Mouse (Mus musculus): ENCODE results near the gene Tbx10.

The Tbx10 gene

DNA sequence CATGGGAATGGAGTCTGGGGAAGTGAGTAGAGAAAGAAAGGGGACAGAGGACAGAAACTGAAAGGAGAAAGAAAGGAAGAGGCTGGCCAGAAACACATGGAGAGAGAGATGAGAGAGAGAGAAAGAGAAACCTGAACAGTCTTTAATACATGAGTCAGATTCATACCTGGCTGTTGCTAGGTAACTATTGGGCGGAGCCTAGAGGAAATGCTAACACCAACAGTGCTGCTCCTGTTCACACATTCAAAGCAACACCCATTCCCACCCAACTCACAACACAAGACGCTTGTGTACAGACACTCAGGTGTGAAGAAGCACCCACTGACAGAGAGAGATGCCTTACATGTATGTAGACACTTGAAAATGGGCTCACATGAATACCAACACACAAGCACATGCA is 16.7 kb upstream of the Tbx10 start:
- in situ Hi-C loops (cut with MboI): no loop called here

DNA sequence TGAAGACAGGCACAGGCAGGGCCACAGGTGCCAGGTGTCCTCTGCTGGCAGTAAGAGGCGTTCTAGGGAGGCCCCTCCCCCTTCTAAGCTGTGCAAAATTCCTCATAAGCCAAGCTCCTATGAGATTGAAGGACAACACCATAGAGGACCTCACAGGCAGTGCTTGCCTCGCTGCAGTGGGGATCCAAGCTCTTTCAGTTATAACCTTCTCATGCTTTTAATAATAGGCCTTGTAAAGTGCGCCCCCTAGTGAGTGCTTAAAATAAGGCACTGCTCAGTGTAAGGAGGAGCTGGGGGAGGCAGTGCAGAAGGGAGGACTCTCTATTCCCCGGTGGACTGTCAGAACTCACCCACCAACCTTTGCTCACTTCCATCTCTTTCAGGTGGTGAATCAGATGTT is 12.2 kb upstream of the Tbx10 start:
- in situ Hi-C loops (cut with MboI): no loop called here

DNA sequence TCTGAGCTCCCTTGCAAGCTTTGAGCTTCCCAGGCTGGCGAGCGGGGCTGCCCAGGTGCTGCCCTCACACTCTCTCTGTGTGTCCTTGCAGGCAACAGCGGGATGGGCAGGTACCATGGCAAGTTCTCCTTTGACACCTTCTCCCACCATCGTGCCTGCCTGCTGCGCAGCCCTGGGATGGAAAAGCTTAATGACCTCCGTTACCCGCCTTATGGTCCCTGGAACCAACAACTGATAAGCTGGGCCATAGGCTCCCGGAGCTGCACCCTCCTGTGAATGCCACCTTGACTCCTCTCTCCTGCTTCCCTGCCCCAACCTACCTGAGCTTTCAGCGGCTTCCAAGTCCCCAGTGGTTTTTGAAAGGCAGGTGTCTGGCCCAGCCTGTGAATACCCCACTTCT is 11.6 kb upstream of the Tbx10 start:
- in situ Hi-C loops (cut with MboI): no loop called here

DNA sequence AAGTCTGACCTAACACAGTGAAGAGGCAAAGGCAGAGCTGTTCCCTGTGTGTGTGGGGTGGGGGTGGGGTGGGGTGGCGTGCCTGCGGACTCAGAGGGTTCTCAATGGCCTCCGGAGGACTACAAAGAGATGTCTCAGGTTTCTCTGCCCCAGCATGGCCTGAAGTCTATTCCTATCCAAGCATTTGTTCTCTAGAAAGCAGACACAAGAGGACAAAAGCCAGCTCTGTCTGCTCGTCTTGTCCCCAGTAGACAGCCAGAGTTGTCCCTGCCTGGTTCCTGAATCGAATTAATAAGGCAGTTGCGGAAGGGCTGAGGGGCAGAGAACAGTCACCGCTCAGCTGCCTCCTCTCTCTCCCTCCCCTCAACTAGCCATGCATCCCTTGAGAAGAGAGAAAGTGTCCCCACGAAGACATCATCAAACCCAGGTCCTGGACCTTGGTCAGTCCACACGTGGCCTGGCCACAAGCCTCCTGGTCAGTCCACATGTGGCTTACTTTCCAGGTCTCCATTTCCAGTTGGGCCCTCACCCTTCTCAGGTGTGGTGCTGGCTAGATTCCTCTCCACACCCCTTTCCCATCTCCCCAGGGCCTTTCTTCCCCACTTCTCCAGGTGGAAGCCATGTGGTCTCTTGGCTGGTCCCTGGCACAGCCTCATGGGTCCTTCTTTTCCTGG is 8.9 kb upstream of the Tbx10 start:
- in situ Hi-C loops (cut with MboI): no loop called here

DNA sequence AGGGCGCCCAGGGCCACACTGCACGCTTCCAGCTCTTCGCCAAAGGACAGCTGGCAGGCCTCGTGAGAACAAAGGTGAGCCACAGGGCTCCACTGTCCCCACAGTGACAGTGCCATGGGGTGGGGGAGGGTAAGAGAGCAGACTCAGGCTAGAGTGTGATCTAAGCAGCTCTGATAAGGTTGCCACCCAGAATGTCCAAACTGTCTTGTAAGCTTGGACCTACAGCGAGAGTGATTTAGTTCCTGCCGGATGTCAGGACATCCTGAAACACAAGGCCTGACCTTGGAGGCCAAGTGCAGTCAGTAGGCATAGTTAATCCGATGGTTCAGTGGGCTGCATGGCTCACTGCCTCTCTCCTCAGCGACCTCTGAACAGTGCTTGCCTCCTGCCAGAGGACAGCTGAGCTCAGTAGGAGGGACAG is 7.3 kb upstream of the Tbx10 start:
- in situ Hi-C loops (cut with MboI): no loop called here

DNA sequence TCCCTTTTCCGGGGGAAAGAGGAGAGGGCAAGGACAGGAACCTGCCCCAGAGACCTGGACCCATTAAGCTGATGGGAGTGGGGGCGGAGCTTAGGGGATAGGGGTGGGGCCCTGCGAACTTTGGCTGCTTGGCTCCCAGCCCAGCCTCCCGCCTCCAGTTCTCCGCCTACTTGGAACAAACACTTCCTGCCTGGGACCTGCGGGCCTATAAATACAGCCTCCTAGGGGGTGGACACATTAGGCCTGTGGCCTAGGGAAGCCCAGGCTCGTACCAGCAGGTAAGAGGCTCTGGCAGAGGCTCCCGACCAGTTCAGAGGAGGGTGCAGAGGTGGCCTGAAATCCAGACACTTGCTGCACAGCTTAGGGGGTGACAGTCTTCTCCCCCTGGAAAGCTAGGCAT is 6.2 kb upstream of the Tbx10 start, which contains the start of gene Acy3:
Acy3 (plus strand) TSS at position 237 of the 400 bp plus-strand sequence.
- in situ Hi-C loops (cut with MboI): no loop called here

DNA sequence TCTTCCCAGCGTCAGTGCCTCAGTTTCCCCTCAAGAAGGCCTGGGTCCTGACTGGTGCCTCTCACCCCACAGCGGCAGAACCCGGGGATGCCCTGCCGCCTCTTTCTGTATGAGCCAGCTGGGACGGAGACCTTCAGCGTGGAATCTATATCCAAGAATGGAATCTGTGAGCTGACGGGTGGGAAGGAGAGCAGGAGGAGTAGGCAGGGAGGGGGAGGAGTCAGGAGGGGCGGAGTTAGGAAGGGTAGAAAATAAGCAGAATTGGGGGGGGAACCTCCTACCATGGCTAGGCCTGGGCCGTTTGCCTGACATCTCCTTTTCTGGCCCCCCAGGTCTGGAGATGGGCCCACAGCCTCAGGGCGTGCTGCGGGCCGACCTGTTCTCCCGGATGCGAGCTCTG is 4.5 kb upstream of the Tbx10 start:
- in situ Hi-C loops (cut with MboI): no loop called here

DNA sequence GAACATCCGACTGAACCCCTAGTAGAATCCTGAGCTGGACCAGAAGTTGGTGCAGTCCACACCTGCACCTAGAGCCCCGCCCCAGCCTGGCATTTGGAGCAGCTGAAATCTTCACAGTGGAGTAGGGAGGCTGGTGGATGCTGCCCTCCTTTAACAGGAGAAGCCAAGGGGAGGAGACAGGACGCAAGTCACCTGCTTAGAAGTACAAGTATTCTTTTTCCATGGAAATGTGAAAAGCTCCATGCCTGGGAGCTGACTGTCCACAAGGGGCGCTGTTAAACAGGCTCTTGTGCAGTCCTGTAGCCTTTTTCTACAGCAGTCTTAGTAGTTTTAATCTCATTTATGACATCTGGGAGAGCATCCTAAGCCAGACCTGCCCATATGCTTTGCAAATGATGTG is 3.8 kb upstream of the Tbx10 start:
- in situ Hi-C loops (cut with MboI): no loop called here

DNA sequence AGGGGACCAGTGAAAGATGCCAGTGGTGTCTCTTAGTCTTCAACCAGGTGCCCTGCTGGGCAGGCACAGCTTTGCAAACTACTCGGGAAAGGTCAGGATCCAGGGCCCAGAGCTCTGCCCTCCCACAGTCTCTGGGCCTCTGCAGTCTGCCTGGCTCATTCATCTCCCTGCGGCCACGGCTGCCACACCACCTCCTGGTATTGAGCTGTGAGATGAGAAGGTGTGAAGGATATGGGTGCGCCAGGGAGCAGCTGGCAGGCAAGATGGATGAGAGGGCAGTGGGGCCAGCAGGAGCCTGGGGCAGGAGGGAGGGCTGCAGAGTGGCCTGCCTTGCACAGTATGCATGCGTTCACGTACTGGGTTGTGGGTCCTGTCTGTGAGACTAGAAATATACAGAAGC is 1.7 kb upstream of the Tbx10 start:
- in situ Hi-C loops (cut with MboI): no loop called here

DNA sequence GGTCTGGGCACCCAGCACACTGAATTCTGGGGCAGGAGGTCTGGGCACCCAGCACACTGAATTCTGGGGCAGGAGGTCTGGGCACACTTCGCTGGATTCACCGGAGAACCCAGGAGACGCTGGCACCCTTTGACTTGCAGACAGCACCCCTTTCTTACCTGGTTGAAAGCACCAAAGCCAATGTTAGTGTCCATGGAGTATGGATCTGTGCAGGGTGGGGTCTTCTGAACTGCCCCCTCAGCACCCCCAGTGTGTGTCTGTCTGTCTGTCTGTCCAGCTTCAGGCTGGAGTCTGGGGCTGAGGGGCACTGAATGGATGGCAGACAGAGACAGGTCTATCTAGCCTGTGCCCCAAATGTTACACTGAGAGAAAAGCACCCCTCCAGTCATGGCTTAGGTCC is 990 bp upstream of the Tbx10 start:
- in situ Hi-C loops (cut with MboI): no loop called here

DNA sequence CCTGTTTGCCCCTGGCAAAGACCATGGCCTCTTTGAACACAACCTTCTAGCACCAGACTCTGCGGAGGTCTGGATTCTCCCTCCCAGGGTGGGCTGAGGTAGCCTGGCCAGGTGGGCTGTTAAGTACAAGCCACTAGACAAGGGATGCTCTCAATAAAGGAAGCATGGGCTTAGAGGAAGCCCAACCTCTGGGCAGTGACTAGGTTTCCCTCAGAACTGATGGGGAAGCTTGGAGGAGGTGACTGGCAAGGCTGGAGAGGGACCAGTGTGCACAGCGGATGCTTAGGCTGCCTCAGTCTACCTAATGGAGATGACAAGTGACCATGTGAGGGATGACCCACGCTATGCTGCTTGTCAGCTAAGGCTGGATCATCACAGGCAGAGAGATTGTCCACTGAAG is 586 bp upstream of the Tbx10 start:
- in situ Hi-C loops (cut with MboI): no loop called here

DNA sequence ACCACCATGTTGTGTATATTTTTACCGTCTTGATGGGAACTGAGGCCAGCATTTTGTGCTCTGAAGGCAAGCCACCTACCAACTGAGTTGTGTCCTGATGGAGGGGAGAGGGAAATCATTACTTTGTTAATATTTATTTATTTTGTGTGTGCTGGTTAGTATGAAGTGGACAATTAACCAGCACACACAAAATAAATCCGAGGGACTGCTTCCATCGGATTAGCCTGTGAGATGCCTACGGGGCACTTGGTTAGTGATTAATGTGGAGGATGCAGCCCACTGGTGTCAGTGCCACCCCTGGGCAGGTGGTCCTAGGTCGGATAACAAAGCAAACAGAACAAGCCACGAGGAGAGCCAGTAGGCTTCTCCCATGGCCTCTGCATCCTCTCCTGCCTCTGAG is 2.4 kb downstream of the Tbx10 start:
- in situ Hi-C loops (cut with MboI): no loop called here

DNA sequence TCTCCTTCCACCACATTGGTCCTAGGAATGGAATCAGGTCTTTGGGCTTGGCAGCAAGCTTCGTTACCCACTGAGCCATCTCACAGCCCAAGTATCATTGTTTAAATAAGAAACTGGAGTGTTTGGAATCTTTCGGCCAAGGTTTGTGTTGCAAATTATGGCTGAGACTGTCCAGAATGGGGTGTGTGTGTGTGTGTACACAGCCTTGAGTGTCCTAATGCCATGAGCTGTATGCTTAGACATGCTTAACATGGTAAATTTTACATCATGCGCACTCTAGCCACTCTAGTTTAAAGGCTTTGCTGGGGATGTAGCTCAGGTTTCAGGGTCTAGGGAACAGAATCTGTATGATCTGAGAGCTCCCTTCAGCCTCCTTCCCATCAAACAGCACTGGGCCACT is 3.0 kb downstream of the Tbx10 start:
- in situ Hi-C loops (cut with MboI): no loop called here

DNA sequence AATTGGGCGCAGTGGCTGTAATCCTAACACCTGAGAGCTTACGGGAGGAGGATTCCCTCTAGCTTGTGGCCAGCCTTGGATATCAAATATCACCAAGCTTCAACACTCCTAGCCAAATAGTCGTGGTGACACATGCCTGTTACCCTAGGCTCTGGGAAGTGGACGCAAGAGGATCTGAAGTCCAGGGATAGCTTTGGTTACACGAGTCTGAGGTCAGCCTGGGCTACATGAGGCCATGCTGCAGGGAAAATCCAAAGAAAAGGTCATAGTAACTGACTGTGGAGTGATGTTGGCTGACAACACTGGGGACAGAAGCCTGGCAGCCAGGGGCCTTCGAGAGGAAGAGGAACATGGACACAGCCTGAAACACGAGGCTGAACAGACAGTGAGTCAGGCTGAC is 3.6 kb downstream of the Tbx10 start:
- in situ Hi-C loops (cut with MboI): no loop called here

DNA sequence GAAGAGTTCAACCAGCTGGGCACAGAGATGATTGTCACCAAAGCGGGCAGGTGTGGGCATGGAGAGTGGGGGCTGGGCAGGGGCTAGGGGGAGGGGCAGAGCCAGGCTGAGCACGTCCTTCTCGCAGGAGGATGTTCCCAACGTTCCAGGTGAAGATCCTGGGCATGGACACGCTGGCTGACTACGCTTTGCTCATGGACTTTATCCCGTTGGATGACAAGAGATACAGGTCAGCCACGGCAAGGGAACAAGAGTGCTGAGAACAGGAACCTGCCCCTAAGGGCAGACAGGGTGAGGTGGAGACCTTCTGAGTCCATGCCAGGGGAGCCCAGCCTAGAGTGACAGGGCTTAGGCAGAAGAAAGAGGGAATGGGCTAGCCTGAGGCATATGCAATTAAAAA is 4.2 kb downstream of the Tbx10 start:
- in situ Hi-C loops (cut with MboI): no loop called here

DNA sequence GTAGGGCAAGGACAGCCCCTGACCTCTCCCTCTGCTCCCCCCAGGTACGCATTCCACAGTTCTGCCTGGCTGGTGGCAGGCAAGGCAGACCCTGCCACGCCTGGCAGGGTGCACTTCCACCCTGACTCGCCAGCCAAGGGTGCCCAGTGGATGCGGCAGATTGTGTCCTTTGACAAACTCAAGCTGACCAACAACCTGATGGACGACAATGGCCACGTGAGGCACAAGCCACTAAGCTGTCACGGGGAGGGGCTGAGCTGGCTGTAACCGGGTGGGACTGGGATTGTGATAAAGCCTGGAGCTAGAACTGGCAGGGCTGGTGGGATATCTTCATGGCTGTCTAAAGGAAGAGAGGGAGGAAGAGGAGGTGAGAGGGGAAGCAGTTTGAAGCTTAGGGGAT is 4.7 kb downstream of the Tbx10 start:
- in situ Hi-C loops (cut with MboI): no loop called here

DNA sequence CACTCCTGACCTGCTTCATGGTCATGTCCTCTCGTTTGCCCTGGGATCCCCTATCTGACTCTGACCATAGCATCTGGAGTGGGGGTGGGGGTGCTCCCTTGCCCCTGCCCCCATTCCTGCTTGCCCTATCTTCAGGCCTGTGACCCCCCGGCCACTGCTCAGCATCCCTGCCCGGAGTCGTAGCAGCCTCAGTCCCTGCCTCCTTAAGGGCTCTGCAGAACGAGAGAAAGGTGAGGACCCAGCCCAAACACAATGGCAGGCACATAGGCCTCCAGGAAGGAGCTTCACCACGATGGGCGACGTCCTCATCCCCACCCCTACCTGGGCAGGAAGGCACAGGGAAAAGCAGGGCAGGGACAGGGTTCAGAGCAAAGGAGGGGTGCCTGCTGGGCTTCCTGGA is 5.8 kb downstream of the Tbx10 start:
- in situ Hi-C loops (cut with MboI): no loop called here

DNA sequence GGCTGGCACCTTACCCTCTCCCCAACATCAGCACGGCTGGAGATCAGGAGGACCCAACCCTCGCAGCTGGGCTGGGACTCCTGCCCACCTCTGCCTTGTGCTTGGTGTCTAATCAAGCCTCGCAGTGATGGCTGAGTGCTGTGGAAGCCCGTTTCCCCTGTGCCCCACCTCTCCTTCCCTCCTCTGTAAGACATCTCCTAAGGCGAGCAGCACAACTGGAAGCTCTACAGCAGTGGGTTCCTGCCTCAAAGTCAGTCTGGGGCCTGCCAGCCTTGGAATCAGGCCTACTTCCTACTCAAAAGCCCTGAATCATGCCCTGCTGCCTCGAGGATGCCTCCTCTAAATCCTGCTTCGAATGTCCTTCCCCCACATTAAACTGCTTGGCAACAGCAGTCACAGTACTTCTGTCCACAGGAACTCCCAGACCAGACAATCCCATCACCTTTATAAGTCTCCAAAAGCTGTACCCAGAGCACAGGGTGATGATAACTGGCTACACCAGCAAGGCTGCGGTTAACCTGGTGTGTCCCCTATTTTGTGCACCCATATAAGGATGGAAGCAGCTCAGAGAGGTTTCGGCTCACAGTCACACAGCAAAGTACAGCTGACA is 6.7 kb downstream of the Tbx10 start:
- in situ Hi-C loops (cut with MboI): no loop called here

DNA sequence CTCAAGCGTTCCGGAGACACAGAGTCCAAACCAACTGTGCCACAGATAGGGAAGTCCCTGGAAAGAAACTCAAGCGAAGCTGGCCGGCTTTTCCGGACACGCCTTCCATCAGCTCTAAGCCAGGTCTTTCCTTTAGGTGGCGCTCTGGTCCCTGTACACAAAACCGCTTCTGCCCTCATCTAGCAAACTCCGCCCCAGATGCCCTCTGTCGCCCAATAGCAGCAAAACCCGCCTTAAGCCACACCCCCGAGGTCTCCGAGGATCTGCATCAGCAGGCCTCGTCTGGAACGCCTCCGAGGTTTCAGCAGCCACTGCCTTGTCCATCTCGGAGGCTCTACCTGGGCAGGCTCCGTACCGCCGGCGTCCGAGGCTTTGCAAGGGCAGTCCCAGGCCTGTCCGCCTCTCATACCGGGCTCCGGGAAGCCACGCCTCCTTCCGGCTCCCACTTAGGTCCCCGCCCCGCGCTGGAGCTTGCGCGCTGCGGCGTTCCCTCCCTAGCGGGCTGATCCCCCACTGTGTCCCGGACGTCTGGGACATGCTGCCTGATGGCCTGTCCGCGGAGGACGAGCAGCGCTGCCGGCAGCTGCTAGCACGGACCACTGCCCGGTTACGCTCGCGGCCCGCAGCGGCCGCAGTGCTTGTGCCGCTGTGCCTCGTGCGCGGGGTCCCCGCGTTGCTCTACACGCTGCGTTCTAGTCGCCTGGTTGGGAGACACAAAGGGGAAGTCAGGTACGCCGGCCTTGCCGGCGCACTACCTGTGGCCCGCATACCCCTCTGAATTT is 7.8 kb downstream of the Tbx10 start, which contains the start of the genes Nudt8 and Gm49405:
Nudt8 (plus strand) TSS at position 462 of the 782 bp plus-strand sequence.
Gm49405 (plus strand) TSS at position 508 of the 782 bp plus-strand sequence.
- in situ Hi-C loops (cut with MboI): no loop called here

DNA sequence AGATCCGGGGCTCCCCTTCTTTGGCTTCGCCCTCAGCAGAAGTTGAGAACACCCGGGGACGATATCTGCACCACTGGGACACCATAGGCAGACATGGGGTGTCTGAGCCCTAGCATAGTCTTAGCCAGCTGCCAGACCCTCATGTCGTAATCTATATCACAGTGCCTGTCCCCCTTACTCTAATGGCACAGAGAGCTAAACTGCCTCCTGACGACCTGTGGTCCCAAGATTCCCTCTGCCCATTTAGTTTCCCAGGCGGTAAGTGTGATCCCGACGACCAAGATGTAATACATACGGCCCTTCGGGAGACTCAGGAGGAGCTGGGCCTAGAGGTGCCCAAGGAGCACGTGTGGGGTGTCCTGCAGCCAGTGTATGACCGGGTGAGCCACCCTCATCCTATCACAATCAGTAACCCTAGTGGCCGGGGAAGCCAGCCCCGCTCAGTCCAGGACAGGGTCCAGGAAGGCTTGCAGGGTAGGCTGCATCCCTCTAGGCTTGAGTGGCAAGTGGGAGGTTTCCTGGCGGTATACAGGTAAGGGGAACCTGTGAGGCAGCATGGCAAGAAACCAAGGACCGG is 8.5 kb downstream of the Tbx10 start:
- in situ Hi-C loops (cut with MboI): no loop called here

DNA sequence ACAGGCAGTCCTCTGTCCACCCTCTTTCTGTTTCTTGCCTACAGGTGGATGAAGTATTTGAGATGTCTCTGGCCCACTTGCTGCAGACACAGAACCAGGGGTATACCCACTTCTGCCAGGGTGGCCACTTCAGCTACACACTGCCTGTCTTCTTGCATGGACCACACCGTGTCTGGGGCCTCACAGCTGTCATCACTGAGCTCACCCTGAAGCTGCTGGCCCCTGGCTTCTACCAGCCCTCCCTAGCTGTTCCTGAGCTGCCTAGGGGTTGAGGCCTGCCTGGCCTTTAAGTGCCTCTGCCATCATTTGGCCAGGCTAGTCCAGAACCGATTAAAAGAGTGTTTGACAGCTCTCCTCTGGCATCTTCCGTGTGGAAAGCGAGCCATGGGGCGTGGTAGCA is 9.2 kb downstream of the Tbx10 start:
- in situ Hi-C loops (cut with MboI): no loop called here

DNA sequence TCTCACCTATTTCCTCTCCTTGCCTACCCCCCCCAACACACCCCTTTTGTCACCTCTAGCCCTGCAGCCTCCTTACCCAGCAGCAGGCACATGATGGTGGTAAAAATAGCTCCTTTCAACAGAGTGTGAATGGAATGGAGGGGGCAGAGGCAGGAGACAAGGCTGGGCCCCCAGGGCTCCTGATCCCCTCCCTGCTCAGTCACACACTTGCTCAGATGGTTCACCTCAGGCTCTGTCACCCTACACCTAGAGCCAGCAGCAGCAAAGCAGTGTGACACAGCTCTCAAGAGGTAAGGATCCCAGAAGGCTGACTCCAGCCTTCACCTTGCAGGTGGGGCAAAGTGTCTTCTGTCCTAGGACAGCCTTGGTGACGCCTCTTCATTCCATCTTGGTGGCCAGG is 10.6 kb downstream of the Tbx10 start, which contains the start of gene Doc2g:
Doc2g (plus strand) TSS at position 202 of the 400 bp plus-strand sequence.
- in situ Hi-C loops (cut with MboI): no loop called here

DNA sequence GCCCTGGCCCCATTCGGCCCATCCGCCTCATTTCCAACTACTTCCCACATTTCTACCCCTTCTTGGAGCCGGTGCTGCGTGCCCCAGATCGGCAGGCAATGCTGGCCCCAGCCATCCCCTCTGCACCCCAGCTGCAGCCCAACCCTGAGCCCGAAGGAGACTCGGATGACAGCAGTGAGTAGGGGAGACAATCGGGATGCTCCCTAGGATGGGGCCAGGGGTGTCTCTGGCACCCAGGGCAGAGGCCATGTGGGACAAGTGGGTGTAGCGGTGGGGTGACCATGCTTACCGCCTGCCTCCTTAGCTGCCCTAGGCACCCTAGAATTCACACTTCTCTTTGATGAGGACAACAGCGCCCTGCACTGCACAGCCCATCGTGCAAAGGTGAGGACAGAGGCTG is 11.1 kb downstream of the Tbx10 start:
- in situ Hi-C loops (cut with MboI): no loop called here

All from mature B cell (primary cell).